Mouse (Mus musculus): ENCODE results near the gene Map1s.

DNA sequence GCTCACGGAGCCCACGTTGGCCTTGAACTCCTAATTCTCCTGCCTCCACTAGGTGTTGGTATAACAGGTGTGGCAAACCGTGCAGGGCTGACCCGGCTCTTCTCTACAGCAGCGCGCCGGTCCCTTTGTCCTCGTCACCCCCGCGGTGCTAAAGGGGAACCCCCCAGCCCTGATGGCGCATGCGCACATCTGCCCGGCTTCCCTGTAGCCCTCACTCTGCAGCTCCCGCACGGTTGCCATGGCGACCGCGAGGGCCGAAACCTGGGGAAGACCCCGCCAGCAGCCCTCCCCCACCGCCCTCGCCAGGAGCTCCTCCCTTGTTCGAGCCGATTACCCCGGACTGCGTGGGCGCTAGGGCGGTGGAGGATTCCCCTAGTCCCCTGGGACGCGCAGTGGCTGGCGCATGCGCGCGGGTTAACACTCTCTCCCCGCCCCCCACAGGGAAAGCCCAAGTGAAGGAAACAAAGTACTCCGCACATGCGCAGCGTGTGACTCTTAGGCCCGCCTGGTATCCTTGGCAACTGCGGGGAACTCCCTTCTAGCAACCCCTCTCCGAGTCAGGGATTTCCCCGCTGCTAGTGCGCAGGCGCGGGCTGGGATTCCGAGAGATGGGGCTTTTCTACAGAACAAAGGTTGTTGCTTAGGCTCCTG is 40.3 kb upstream of the Map1s start:
- no peak for TF ChIP-seq GATA1 (IDR thresholded peaks at IDR 0.05; ENCODE audit: low read length)
- no peak for TF ChIP-seq TAL1 (IDR thresholded peaks at IDR 0.05; ENCODE audit: low read length)
